13 mouse cellular contexts compared by ENCODE assay signal in the genomic region with DNA sequence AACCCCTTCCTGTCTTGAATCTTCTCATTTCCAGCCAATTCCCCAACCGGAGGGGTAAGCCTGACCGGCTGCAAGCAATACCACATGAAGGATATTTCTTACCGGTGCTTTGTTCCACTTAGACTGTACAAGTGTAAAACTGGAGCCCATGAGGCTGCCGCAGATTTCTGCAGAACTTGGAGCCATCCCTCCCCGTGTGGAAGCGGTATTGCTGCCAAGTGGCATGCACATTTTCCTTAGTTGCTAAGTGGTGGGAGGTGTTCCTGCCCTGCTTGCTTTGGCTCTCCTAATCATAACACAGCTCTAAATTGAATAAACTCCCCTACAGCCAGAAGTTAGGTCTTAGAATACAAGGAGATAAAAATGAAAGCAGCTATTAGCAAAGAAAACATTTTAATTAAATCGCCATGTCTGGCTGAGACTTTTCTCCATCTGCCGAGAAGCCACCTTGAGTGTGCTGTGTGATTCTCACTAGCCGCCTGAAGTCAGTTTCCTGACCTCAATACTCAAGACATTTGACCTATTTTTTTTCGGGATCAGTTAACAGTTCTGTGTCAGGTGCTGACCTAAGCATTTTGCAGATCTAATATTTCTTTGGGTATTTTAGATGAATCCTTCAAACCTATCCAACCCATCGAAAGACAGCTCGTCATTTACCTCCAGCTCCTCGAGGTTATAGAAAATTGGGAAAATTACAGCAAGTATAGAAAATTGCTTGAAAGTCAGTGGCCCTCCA. TPM values are rescaled to one million over a fixed set of nuclear protein-coding genes. Genes with fewer than 3 reads are reported as not detected.
DNase-seq lines count a peak whose midpoint lies in the region; ATAC-seq and TF ChIP-seq lines count a peak whose summit lies in the region.
"Had no signal": no experiment of that assay in that cellular context is flagged by ENCODE, and none has a peak within 500 bp of the region (broad histone marks: within the 10 kb centered on the region; RNA-seq: fewer than 3 reads in every experiment).

No protein-coding gene starts in this region.

- H3K27ac ChIP-seq in heart, postnatal 0 days (ENCODE audit: low read depth), result no peak overlapping the region
- H3K27ac ChIP-seq in MEL (ENCODE audit: control insufficient read depth, low read depth, low read length), result no peak overlapping the region
- H3K27ac ChIP-seq: hindbrain, embryonic 10.5 days; kidney, embryonic 15.5 days; limb, embryonic 13.5 days had no signal

- H3K9ac ChIP-seq in heart, postnatal 0 days (replicated peaks; ENCODE audit: low read depth, low read length), result no peak overlapping the region
- no peak overlapping the region for H3K9ac ChIP-seq in MEL (ENCODE audit: control insufficient read depth, low read depth, low read length, poor library complexity, severe bottlenecking)
- H3K9ac ChIP-seq: kidney, embryonic 15.5 days; limb, embryonic 13.5 days had no signal

- ATAC-seq in heart, postnatal 0 days (ENCODE audit: insufficient read depth, low read depth), result no peak
- ATAC-seq: activated CD4-positive, CD25-positive, alpha-beta regulatory T cell, adult 4 months had no signal

- peaks cover 11% of the 10 kb centered on the region for H3K4me1 ChIP-seq in heart, postnatal 0 days (ENCODE audit: control insufficient read depth, insufficient read depth)
- H3K4me1 ChIP-seq in MEL (ENCODE audit: control insufficient read depth in 1 of 2, insufficient read depth in 2 of 2, low read length in 2 of 2), result peaks cover 0 to 11% of the 10 kb centered on the region in 2 experiments; a peak in 2 of 4 replicates

- H3K4me3 ChIP-seq in heart, postnatal 0 days (ENCODE audit: low read depth, low read length), result no peak overlapping the region
- H3K4me3 ChIP-seq in MEL (ENCODE audit: control insufficient read depth in 1 of 2, insufficient read depth in 1 of 2, low read depth in 2 of 2, low read length in 2 of 2), result no peak overlapping the region
- H3K4me3 ChIP-seq: hindbrain, embryonic 10.5 days; kidney, embryonic 15.5 days; limb, embryonic 13.5 days had no signal

- no peaks in the 10 kb centered on the region for H3K9me3 ChIP-seq in heart, postnatal 0 days (replicated peaks; ENCODE audit: control insufficient read depth, low read length)
- H3K9me3 ChIP-seq in MEL (replicated peaks; ENCODE audit: insufficient read depth, low read length), result no peaks in the 10 kb centered on the region
- H3K9me3 ChIP-seq: hindbrain, embryonic 10.5 days; kidney, embryonic 15.5 days; limb, embryonic 13.5 days had no signal

- peak in 1 of 2 experiments; percentile 35; a peak in 1 of 4 replicates for TF ChIP-seq POLR2A in MEL (IDR thresholded peaks at IDR 0.05; ENCODE audit: control insufficient read depth in 1 of 2, insufficient read depth in 1 of 2, low read depth in 1 of 2, low read length in 2 of 2, poor library complexity in 1 of 2)

- no peak for TF ChIP-seq CTCF in heart, postnatal 0 days (IDR thresholded peaks at IDR 0.05; ENCODE audit: low read depth)
- no peak for TF ChIP-seq CTCF in MEL (IDR thresholded peaks at IDR 0.05 in 2 of 3, conservative IDR thresholded peaks at IDR 0.05 in 1 of 3; ENCODE audit: control insufficient read depth in 1 of 3, insufficient read depth in 1 of 3, low read depth in 2 of 3, low read length in 3 of 3, poor library complexity in 1 of 3, severe bottlenecking in 1 of 3)

- peaks cover 30% of the 10 kb centered on the region for H3K36me3 ChIP-seq in heart, postnatal 0 days (replicated peaks; ENCODE audit: control insufficient read depth, insufficient read depth, low read length)
- peaks cover 2 to 3% of the 10 kb centered on the region in 2 experiments; a peak in 3 of 4 replicates for H3K36me3 ChIP-seq in MEL (ENCODE audit: control insufficient read depth in 1 of 2, insufficient read depth in 2 of 2, low read length in 2 of 2)

- no peaks in the 10 kb centered on the region for H3K27me3 ChIP-seq in heart, postnatal 0 days (ENCODE audit: control insufficient read depth, insufficient read depth, low read length)
- no peaks in the 10 kb centered on the region for H3K27me3 ChIP-seq in MEL (ENCODE audit: control insufficient read depth in 1 of 2, insufficient read depth in 2 of 2, low read length in 2 of 2)

- H3K79me2 ChIP-seq in MEL (ENCODE audit: control insufficient read depth, insufficient read depth, low read length, poor library complexity), result no peaks in the 10 kb centered on the region

- no peak for TF ChIP-seq RAD21 in MEL (IDR thresholded peaks at IDR 0.05; ENCODE audit: low read depth, low read length)

- 63% methylated on average over 13 of the region's 13 CpGs for WGBS in heart, postnatal 0 days

- H3K4me2 ChIP-seq in heart, postnatal 0 days (ENCODE audit: low read depth, low read length), result no peak overlapping the region
- H3K4me2 ChIP-seq: kidney, embryonic 15.5 days; limb, embryonic 13.5 days had no signal

- intact Hi-C loops in heart, postnatal 14 days (cut with DNase I), result loop anchor here (2.0 kb wide), 1 partner anchor 31 kb away; no protein-coding TSS in a partner anchor
- intact Hi-C loops in left cerebral cortex, postnatal 25 days (cut with DNase I), result loop anchor here (1.0 kb wide), 2 partner anchors 12 to 41 kb away; no protein-coding TSS in a partner anchor

- no peak for TF ChIP-seq EP300 in heart, postnatal 0 days (IDR thresholded peaks at IDR 0.05; ENCODE audit: low read depth)
- TF ChIP-seq EP300 in MEL (IDR thresholded peaks at IDR 0.05; ENCODE audit: low read depth in 1 of 2, low read length in 2 of 2), result no peak

- DNase-seq in heart, postnatal 0 days (ENCODE audit: low spot score), result peak; percentile 39
- no peak for DNase-seq in heart, postnatal 14 days
- no peak for DNase-seq in MEL (ENCODE audit: low read depth, low spot score)
- peak; percentile 20 for DNase-seq in brain, embryonic 18.5 days (ENCODE audit: low read depth, low spot score)
- DNase-seq in left cerebral cortex, postnatal 25 days (ENCODE audit: low spot score in 2 of 2), result peak; percentile 68 to 91
- no peak for DNase-seq in testis, postnatal 14 days (ENCODE audit: low spot score)
- DNase-seq in adrenal gland, postnatal 10 days, result no peak
- no peak for DNase-seq in thymus, postnatal 25 days

TF ChIP-seq in MEL, 35 proteins besides CTCF, POLR2A, EP300 and RAD21:
- TF ChIP-seq MAFK (IDR thresholded peaks at IDR 0.05; ENCODE audit: borderline replicate concordance, low read depth, low read length), result peak; percentile 76
- TF ChIP-seq NELFE (IDR thresholded peaks at IDR 0.05; ENCODE audit: low read depth, low read length), result no peak

RNA-seq across cellular contexts. Expression of gene Cad, which starts 25.6 kb away (rescaled TPM):
- total RNA-seq in heart, postnatal 0 days (2014; rRNA removed; ENCODE audit: low replicate concordance), result 24.6 and 74.6 TPM in 2 replicates
- 5.4 and 5.7 TPM in 2 replicates for polyA plus RNA-seq in heart, postnatal 0 days (2015; fragmentation: Nextera tagmentation; extraction: Ambion mirVana)
- 10 to 100 TPM; 13.5 to 14.8 TPM for total RNA-seq in heart, postnatal 14 days (2021)
- 213 and 228 TPM in 2 replicates for total RNA-seq in MEL (2012; rRNA removed)
- 100 to 1,000 TPM; 254 to 383 TPM for polyA plus RNA-seq in MEL (2012; ENCODE audit: insufficient read depth in 1 of 2, insufficient read length in 2 of 2, low read depth in 1 of 2, low replicate concordance in 2 of 2, missing spikeins in 1 of 2)
- total RNA-seq in left cerebral cortex, postnatal 25 days (2021), result 10 to 100 TPM; 17.4 to 25.5 TPM
- 10 to 100 TPM; 29.3 to 41.2 TPM for total RNA-seq in adrenal gland, postnatal 10 days (2021)

RNA-seq across cellular contexts. Expression of gene Dnajc5g, which starts 25.9 kb away (rescaled TPM):
- not detected in 2 replicates for total RNA-seq in heart, postnatal 0 days (2014; rRNA removed; ENCODE audit: low replicate concordance)
- not detected in 2 replicates for polyA plus RNA-seq in heart, postnatal 0 days (2015; fragmentation: Nextera tagmentation; extraction: Ambion mirVana)
- not detected for total RNA-seq in heart, postnatal 14 days (2021)
- total RNA-seq in MEL (2012; rRNA removed), result not detected in 2 replicates
- polyA plus RNA-seq in MEL (2012; ENCODE audit: insufficient read depth in 1 of 2, insufficient read length in 2 of 2, low read depth in 1 of 2, low replicate concordance in 2 of 2, missing spikeins in 1 of 2), result not detected
- not detected for total RNA-seq in left cerebral cortex, postnatal 25 days (2021)
- total RNA-seq in adrenal gland, postnatal 10 days (2021), result not detected
- total RNA-seq: megakaryocyte progenitor cell, adult 5-6 weeks had no signal
- polyA plus RNA-seq: hindbrain, embryonic 10.5 days; kidney, embryonic 15.5 days; limb, embryonic 13.5 days had no signal

RNA-seq across cellular contexts. Expression of gene Slc30a3, which starts 27.8 kb away (rescaled TPM):
- total RNA-seq in heart, postnatal 0 days (2014; rRNA removed; ENCODE audit: low replicate concordance), result not detected in 2 replicates
- polyA plus RNA-seq in heart, postnatal 0 days (2015; fragmentation: Nextera tagmentation; extraction: Ambion mirVana), result 0.08 and 0.18 TPM in 2 replicates
- under 1 TPM in 1 of 2 experiments, not detected in 1; 0.27 TPM for total RNA-seq in heart, postnatal 14 days (2021)
- not detected in 2 replicates for total RNA-seq in MEL (2012; rRNA removed)
- polyA plus RNA-seq in MEL (2012; ENCODE audit: insufficient read depth in 1 of 2, insufficient read length in 2 of 2, low read depth in 1 of 2, low replicate concordance in 2 of 2, missing spikeins in 1 of 2), result not detected
- 100 to 1,000 TPM; 163 to 170 TPM for total RNA-seq in left cerebral cortex, postnatal 25 days (2021)
- under 1 TPM; 0.60 to 0.76 TPM for total RNA-seq in adrenal gland, postnatal 10 days (2021)
- total RNA-seq: megakaryocyte progenitor cell, adult 5-6 weeks had no signal
- polyA plus RNA-seq: activated CD4-positive, CD25-positive, alpha-beta regulatory T cell, adult 4 months had no signal

RNA-seq across cellular contexts. Expression of gene Slc5a6, which starts 31.5 kb away (rescaled TPM):
- total RNA-seq in heart, postnatal 0 days (2014; rRNA removed; ENCODE audit: low replicate concordance), result 7.1 and 7.7 TPM in 2 replicates
- 5.2 and 5.5 TPM in 2 replicates for polyA plus RNA-seq in heart, postnatal 0 days (2015; fragmentation: Nextera tagmentation; extraction: Ambion mirVana)
- total RNA-seq in heart, postnatal 14 days (2021), result 1 to 10 TPM; 6.6 to 7.6 TPM
- 25.6 and 34.5 TPM in 2 replicates for total RNA-seq in MEL (2012; rRNA removed)
- 10 to 100 TPM in 1 of 2 experiments, not detected in 1; 41.7 TPM for polyA plus RNA-seq in MEL (2012; ENCODE audit: insufficient read depth in 1 of 2, insufficient read length in 2 of 2, low read depth in 1 of 2, low replicate concordance in 2 of 2, missing spikeins in 1 of 2)
- total RNA-seq in left cerebral cortex, postnatal 25 days (2021), result 10 to 100 TPM; 12.4 to 16.7 TPM
- total RNA-seq in adrenal gland, postnatal 10 days (2021), result 10 to 100 TPM; 14.1 to 16.0 TPM

RNA-seq across cellular contexts. Expression of gene Atraid, which starts 32.1 kb away (rescaled TPM):
- 141 and 177 TPM in 2 replicates for total RNA-seq in heart, postnatal 0 days (2014; rRNA removed; ENCODE audit: low replicate concordance)
- polyA plus RNA-seq in heart, postnatal 0 days (2015; fragmentation: Nextera tagmentation; extraction: Ambion mirVana), result 166 and 176 TPM in 2 replicates
- 10 to 100 TPM; 51.4 to 51.8 TPM for total RNA-seq in heart, postnatal 14 days (2021)
- 31.7 and 37.2 TPM in 2 replicates for total RNA-seq in MEL (2012; rRNA removed)
- polyA plus RNA-seq in MEL (2012; ENCODE audit: insufficient read depth in 1 of 2, insufficient read length in 2 of 2, low read depth in 1 of 2, low replicate concordance in 2 of 2, missing spikeins in 1 of 2), result 10 to 100 TPM in 1 of 2 experiments, not detected in 1; 58.0 TPM
- total RNA-seq in left cerebral cortex, postnatal 25 days (2021), result 10 to 100 TPM; 70.8 to 71.4 TPM
- 100 to 1,000 TPM; 123 to 129 TPM for total RNA-seq in adrenal gland, postnatal 10 days (2021)

Comparison
In these comparisons a context has a peak if more than half of its experiments do, and no peak if none do; other contexts are left out.
1. DNase-seq: peak in heart, postnatal 0 days (single experiment), brain, embryonic 18.5 days (single experiment) and left cerebral cortex, postnatal 25 days (2 of 2); none in heart, postnatal 14 days (0 of 2), MEL (single experiment), testis, postnatal 14 days (single experiment), adrenal gland, postnatal 10 days (single experiment) and thymus, postnatal 25 days (single experiment).
2. RNA of gene Slc30a3, which starts 27.8 kb away (total RNA-seq): 163 to 170 TPM in left cerebral cortex, postnatal 25 days; 0.60 to 0.76 TPM in adrenal gland, postnatal 10 days, 0.27 TPM in heart, postnatal 14 days, not detected in heart, postnatal 0 days and not detected in MEL; every median in the first group is over 10 times any median in the second.